Mouse (Mus musculus) embryonic facial prominence, embryonic 11.5 days (tissue): ENCODE measurements around the gene Ncor1. TPM values are rescaled to one million over a fixed set of nuclear protein-coding genes. Genes with fewer than 3 reads are reported as not detected.
"Not testable (repeated sequence)": the region's sequence is repeated elsewhere in the genome, so short reads cannot be mapped to it uniquely, and the experiment has no call there.

ENCODE experiments used
- ATAC-seq: fragments of 200-750 bp; cut with Nextera tagmentation; replicated peaks from 2 replicates; pipeline ENCODE4 v1.8.0; 2017; ENCODE audit warnings: low read depth; ENCODE audit not compliant: insufficient number of reproducible peaks, low FRiP score, low TSS enrichment
- DNase-seq: peaks from one replicate; pipeline ENCODE4 v3.0.0-alpha.2; 2015; ENCODE audit warnings: low spot score
- H3K27ac ChIP-seq: fragments of 300-500 bp; sonication (generic); replicated peaks from 2 replicates; pipeline ENCODE4 v1.5.1; 2014; ENCODE audit warnings: mild to moderate bottlenecking, low read depth, low read length, control low read depth
- H3K27me3 ChIP-seq: fragments of 300-500 bp; sonication (generic); 2 replicates; pipeline ENCODE4 v1.6.1; 2014; ENCODE audit warnings: mild to moderate bottlenecking, low read length, moderate library complexity, mixed read lengths; ENCODE audit not compliant: control insufficient read depth, insufficient read depth
- H3K36me3 ChIP-seq: fragments of 300-500 bp; sonication (generic); replicated peaks from 2 replicates; pipeline ENCODE4 v1.6.1; 2014; ENCODE audit warnings: low read depth, mild to moderate bottlenecking, low read length, moderate library complexity, mixed read lengths; ENCODE audit not compliant: control insufficient read depth, insufficient read depth
- H3K4me1 ChIP-seq: fragments of 300-500 bp; sonication (generic); 2 replicates; pipeline ENCODE4 v1.6.1; 2014; ENCODE audit warnings: low read length, mixed read lengths; ENCODE audit not compliant: control insufficient read depth, insufficient read depth
- H3K4me2 ChIP-seq: fragments of 300-500 bp; sonication (generic); 2 replicates; pipeline ENCODE4 v1.6.1; 2014; ENCODE audit warnings: low read depth, mild to moderate bottlenecking, control low read depth, low read length, moderate library complexity
- H3K4me3 ChIP-seq: fragments of 300-500 bp; sonication (generic); 2 replicates; pipeline ENCODE4 v1.5.1; 2014; ENCODE audit warnings: low read depth, low read length, control low read depth
- H3K9ac ChIP-seq: fragments of 300-500 bp; sonication (generic); replicated peaks from 2 replicates; pipeline ENCODE4 v1.6.1; 2014; ENCODE audit warnings: mild to moderate bottlenecking, control low read depth, low read length
- H3K9me3 ChIP-seq: fragments of 300-500 bp; sonication (generic); replicated peaks from 2 replicates; pipeline ENCODE4 v1.6.1; 2016; ENCODE audit warnings: mild to moderate bottlenecking, low read length, inconsistent platforms, mixed read lengths; ENCODE audit not compliant: control insufficient read depth
- WGBS: fragments of 180-500 bp; shearing (Covaris S2); extraction: QIAGEN DNeasy Blood & Tissue Kit; methylation state at CpG from one replicate; pipeline ENCODE4 v1.1.7; 2014; 5-methylcytosine and 5-hydroxymethylcytosine counted together
- polyA plus RNA-seq: library from polyadenylated mRNA; unstranded; fragments of >200 nt; fragmentation: Nextera tagmentation; extraction: Ambion mirVana; gene quantifications from 2 replicates; pipeline ENCODE4 v1.2.1, GENCODE M21; 2014

The Ncor1 gene
- polyA plus RNA-seq, 1 experiment from 2014 or later, result 170 TPM

DNA sequence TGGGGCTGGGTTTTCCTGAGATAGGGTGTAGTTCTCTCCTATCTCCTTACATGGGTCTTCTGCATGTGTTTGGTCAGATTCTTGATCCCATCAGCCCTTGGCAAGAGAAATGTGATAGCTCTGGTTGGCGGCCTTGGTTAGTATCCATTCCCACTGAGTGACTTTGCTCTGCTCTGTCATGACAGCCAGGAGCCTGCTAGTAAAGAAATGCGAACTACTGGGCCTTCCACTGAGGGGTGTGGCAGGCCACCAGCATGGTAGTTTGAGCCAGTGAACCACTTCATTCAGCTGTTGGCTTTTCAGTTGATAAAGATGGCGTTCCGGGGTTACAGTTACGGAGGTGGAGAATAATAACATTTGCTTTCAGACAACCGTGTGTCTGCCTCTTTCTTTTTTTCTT, 159.5 kb downstream of the Ncor1 start:
- Histone ChIP-seq H3K9ac (no peak overlapping the region), H3K9me3 (no peaks in the 10 kb centered on the region), H3K27me3 (no peaks in the 10 kb centered on the region), H3K27ac (no peak overlapping the region), H3K36me3 (no peaks in the 10 kb centered on the region), H3K4me2 (no peak overlapping the region), H3K4me1 (no peaks in the 10 kb centered on the region), H3K4me3 (no peak overlapping the region)
- no peak for ATAC-seq
- DNase-seq, result no peak
- WGBS, result 89% methylated on average over 6 of the region's 6 CpGs

DNA sequence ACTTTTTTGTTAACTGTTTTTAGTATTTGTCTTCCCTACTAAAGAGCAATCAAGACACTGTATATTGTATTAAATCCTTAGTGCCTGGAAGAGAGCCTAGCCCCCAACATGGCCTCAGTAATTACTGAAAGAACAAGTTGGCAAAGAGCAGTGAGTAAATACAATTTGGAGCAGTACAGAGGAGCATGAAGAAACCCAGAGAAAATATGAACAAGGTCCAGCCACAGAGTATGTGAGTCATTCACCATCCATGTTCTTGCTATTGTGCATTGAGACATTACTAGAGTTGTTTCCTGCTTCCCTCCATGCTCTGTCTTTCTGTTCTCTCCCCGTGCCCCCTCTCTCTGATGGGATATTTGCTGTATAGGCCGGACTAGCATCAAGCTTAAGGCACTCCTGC, 164.2 kb downstream of the Ncor1 start:
- H3K36me3 ChIP-seq, result no peaks in the 10 kb centered on the region

DNA sequence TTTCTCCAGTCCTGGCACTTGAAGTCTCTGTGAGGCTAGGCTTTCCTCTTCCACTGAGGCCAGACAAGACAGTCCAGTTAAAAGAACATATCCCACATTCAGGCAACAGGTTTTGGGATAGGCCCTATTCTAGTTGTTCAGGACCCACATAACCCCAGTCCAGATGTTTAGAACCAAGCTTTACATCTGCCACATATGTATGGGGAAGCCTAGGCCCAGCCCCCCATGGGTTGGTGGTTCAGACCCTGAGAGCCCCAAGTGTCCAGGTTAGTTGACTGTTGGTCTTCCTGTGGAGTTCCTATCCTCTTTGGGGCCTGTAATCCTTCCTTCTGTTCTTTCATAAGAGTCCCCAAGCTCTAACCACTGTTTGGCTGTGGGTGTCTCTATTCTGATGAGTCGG, 170.6 kb downstream of the Ncor1 start:
- Histone ChIP-seq H3K27ac (no peak overlapping the region), H3K9me3 (no peaks in the 10 kb centered on the region), H3K36me3 (no peaks in the 10 kb centered on the region; the same call in 1 of the 2 replicates), H3K9ac (no peak overlapping the region), H3K4me1 (no peaks in the 10 kb centered on the region), H3K4me2 (no peak overlapping the region), H3K27me3 (no peaks in the 10 kb centered on the region), H3K4me3 (no peak overlapping the region)
- ATAC-seq (no peak), DNase-seq (no peak)
- 96% methylated on average over 1 of the region's 1 CpGs for WGBS

More for the DNA sequence above, 164.2 kb downstream of the Ncor1 start:
- no peaks in the 10 kb centered on the region for H3K27me3 ChIP-seq
- no peak overlapping the region for H3K27ac ChIP-seq
- ATAC-seq (no peak), DNase-seq (no peak)
- H3K4me3 ChIP-seq, result no peak overlapping the region
- 91% methylated on average over 2 of the region's 2 CpGs for WGBS
- H3K4me2 ChIP-seq, result no peak overlapping the region
- no peaks in the 10 kb centered on the region for H3K9me3 ChIP-seq
- no peaks in the 10 kb centered on the region for H3K4me1 ChIP-seq
- H3K9ac ChIP-seq, result no peak overlapping the region

DNA sequence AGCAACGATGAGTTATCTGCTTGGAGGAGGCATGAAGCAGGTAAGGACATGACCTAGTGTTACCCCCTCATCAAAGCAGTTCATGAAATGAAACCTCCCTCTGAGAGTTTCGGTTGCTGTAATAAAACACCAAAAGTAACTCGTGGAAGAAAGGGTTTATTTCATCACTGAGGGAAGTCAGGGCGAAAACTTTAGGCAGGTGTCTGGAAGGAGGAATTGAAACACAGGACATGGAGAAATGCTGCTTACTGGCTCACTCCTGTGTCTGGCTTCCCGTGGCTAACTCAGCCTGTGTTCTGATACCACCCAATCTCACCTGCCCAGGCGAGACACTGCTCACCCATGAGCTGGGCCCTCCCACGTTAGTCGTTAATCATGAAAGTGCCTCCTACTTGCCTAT, 173.3 kb downstream of the Ncor1 start:
- Histone ChIP-seq H3K27ac (no peak overlapping the region), H3K36me3 (no peaks in the 10 kb centered on the region; the same call in 1 of the 2 replicates), H3K9ac (no peak overlapping the region), H3K4me2 (no peak overlapping the region), H3K27me3 (no peaks in the 10 kb centered on the region), H3K4me3 (no peak overlapping the region), H3K9me3 (no peaks in the 10 kb centered on the region), H3K4me1 (no peaks in the 10 kb centered on the region)
- 86% methylated on average over 8 of the region's 8 CpGs for WGBS
- ATAC-seq (no peak), DNase-seq (no peak)

DNA sequence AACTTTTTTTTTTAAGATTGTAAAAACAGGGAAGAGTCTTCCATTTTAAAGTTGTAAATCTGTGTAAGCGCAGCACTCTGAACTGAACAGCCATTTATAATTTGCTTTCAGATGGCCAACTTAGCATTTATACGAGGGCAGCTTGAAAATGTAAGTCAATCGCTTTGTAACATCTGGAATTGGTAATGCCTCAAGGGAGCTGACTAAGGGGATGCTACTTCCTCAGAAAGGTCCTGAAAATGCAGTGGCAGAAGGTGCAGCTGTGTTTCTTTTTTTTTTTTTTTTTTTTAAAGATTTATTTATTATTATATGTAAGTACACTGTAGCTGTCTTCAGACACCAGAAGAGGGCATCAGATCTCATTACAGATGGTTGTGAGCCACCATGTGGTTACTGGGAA, 174.3 kb downstream of the Ncor1 start:
- 79% methylated on average over 3 of the region's 3 CpGs for WGBS
- not testable (repeated sequence) for H3K4me1 ChIP-seq, H3K9ac ChIP-seq, H3K4me3 ChIP-seq, ATAC-seq, H3K36me3 ChIP-seq, H3K4me2 ChIP-seq, DNase-seq, H3K9me3 ChIP-seq, H3K27ac ChIP-seq, H3K27me3 ChIP-seq

DNA sequence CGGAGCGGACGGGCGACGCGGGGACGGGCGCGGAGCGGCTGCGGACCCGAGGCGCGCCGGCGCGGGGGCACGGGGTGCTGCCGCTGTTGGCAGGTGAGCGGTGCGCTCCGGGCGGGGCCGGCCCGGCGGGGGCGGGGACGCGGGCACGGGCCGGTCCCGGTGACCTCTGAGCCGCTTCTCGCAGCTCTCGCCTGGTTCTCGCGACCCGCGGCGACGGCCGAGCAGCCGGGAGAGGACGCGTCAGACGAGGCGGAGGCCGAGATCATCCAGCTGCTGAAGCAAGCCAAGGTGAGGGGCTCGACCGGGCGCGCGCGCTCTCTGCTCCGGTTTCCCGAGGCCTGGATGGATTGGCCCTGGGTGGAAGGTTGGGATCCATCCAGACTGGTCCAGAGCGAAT, 176.7 kb downstream of the Ncor1 start:
- Histone ChIP-seq H3K4me2 (peak overlapping the region; percentile 86), H3K4me3 (peak overlapping the region; percentile 95), H3K9me3 (no peaks in the 10 kb centered on the region), H3K9ac (peak overlapping the region; percentile 83), H3K27ac (peak overlapping the region; percentile 72; the same call in 1 of the 2 replicates), H3K4me1 (no peaks in the 10 kb centered on the region), H3K36me3 (no peaks in the 10 kb centered on the region; the same call in 1 of the 2 replicates), H3K27me3 (no peaks in the 10 kb centered on the region)
- ATAC-seq (no peak; the same call in none of the 2 replicates), DNase-seq (peak; percentile 59)
- WGBS, result under 1% methylated on average over 42 of the region's 57 CpGs

DNA sequence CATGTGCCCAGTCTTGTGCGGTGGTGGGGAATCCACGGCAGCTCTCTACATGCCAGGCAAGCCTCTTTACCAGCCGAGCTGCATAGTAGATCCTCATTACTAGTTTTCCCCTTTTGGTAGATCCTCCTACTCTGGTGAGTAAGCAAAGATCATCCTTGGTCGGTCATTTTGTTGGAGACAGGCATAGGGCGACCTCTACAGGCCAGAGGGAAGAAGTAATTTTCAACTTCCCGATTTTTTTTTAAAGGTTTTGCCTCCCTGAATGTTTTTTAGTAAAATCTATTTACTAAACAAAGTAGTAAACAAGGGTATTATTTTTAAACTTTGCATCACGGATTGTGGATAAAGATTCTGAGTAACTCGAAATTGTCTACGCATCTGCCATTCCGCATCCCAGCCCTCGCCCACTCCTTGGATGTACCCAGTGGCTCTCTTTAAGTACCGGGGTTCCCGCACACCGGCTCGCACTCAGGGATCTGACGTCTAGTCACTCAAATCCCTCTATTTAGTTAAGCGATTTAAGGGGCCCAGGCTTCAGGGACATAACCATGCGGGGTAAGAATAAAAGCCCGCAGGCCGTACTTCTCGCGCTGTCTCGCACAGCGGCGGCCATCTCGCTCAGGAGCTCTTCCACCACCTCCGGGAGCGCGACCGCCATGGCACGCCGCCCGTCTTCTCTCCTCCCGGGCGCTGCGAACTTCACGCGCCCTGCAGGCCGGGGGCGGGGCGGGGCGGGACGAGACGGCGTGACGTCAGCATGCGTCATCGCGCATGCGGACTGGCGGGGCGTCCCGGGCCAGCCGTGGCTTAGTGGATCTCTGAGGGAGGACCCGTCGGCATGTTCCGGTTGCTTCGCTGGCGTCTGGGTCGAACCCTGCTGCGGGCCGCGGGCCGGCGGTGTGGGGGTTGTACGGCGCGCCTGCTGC, 177.4 kb downstream of the Ncor1 start, which contains the start of the genes Zswim7 and Ttc19:
Gene Zswim7 (minus strand): TSS at position 701 of the 926 bp plus-strand sequence.
Gene Ttc19 (plus strand): TSS at position 799 of the 926 bp plus-strand sequence.
- under 1% methylated on average over 67 of the region's 68 CpGs for WGBS
- ATAC-seq (peak; percentile 93), DNase-seq (peak; percentile 94)
- Histone ChIP-seq H3K4me3 (peak within 1 kb of the TSS; percentile 95), H3K9ac (peak within 1 kb of the TSS; percentile 83), H3K36me3 (no peaks in the 10 kb centered on the region; the same call in 1 of the 2 replicates), H3K27ac (peak within 1 kb of the TSS; percentile 72), H3K27me3 (no peaks in the 10 kb centered on the region), H3K9me3 (no peaks in the 10 kb centered on the region), H3K4me2 (peak within 1 kb of the TSS; percentile 86), H3K4me1 (no peaks in the 10 kb centered on the region)

DNA sequence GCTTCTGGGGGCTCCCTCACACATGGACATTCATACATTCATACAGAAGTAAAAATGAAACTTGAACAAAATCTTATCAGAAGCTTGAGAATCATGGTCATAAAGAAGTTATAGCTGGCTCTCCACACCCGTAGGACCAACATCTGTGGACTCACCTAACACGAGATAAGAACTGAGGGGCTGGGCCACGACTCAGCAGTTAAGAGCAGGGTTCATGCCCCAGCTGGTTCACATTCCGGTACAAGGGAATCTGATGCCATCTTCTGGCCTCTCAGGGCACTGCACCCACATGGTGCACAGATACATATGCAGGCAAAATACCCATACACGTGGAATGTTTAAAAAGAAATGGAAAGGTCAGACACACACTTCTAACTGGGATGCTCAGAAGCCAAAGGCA, 180.3 kb downstream of the Ncor1 start:
- Histone ChIP-seq H3K27me3 (no peaks in the 10 kb centered on the region), H3K9ac (no peak overlapping the region), H3K4me2 (no peak overlapping the region), H3K9me3 (no peaks in the 10 kb centered on the region), H3K4me1 (no peaks in the 10 kb centered on the region), H3K27ac (no peak overlapping the region), H3K36me3 (no peaks in the 10 kb centered on the region), H3K4me3 (no peak overlapping the region)
- DNase-seq (peak; percentile 79), ATAC-seq (no peak)
- 24% methylated on average over 5 of the region's 5 CpGs for WGBS
